Mouse (Mus musculus) left cerebral cortex, adult 11 months (tissue): ENCODE measurements around the gene Lman2.

Source experiments
- DNase-seq: peaks from one replicate; pipeline ENCODE4 v3.0.0; 2022; ENCODE audit warnings: low spot score

Lman2 gene

DNA sequence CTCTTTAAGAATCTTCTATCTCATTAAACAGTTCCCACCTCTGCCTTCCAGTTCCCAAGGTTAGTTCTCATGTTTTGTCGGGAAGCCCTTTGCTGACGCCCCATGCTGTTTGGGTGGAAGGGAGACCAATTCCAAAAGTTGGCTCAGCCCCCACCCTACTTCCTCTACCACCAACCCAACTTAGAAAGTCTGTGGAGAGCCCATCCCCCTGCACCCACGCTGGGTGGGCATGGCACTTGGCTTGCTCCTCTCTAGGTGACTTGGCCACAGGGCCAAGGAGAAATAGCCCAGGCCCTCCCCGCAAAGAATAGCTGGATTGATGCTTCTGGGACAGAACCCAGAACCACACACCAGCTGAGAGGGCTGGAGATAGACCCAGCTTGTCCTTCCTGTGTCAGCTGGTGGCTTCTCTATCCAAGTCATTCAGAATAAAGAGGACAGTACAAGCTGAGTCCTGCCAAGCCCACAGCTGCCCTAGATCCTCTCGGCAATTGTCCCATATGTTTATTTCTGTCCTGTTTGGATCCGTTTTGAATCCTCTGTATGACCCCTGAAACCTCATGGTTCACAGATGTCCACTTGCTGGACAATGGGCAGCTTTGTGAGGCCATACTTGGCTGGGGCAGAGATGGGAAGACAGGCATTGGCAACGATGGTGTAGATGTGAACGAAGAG is 8.6 kb upstream of the Lman2 start:
- DNase-seq = peak; percentile 59

DNA sequence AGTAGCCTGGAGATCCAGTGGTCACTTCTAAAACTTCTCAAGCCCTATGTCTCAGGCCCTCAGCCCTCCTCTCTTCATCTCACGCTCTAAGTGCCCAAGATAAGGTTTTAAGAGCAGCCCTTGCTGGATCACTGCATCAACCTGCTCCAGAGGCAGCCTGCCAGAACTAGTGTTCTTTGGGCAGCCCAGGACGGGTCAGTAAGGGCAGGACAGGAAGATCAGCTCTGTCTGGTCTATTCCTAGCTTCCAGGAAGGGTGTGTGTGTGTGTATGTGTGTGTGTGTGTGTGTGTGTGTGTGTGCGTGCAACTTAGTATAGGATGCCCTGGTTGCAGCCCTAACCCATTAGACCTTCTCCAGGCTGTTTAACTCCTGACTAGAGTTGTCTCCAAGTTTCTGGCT is 7.7 kb upstream of the Lman2 start:
- DNase-seq = no peak

DNA sequence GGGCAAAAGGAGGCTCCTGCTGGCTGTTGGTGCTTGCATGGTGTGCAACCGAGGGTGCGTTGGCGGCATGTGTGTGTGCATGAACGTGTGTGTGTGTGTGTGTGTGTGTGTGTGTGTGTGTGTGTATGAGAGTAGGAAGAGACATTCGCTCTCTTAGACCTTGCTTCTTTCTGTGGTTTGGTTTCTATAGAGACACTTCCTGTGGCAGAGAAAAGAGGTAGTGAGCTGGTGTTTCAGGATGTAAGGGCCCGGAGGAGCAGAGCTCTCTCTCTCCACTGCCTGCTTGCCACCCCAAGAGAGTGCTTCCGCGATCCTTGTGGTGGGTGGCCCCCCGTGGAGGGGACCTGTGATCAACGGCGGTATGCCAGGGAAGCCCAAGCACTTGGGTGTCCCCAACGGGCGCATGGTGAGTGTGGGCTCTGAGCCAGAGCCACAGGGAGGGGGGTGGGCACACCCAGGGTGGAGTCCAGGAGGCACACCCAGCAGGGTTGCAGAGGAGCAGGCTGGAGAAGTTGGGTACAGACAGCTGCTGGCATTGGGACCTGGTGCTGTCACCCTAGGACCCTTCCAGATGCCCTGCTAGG is 7.0 kb upstream of the Lman2 start, which contains the start of gene Rgs14:
Rgs14 (plus strand) TSS at position 202 of the 584 bp plus-strand sequence.
- DNase-seq = peak; percentile 51

DNA sequence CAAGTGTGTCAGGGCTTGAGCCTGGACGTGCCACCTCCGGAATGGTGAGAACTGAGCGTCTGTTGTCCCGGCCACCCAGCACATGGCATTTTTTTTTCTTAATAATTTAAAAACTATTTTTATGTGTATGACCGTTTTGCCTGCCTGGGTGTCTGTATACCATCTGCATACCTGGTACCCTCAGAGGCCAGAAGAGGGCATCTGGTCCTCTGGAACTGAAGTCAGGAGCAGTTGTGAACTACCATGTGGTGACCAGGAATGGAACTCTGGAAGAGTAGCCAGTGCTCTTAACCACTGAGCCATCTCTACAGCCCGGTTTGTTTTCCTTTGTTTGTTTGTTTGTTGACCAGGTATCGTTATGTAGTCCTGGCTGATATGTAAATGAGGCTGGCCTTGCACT is 5.8 kb upstream of the Lman2 start:
- no peak for DNase-seq

DNA sequence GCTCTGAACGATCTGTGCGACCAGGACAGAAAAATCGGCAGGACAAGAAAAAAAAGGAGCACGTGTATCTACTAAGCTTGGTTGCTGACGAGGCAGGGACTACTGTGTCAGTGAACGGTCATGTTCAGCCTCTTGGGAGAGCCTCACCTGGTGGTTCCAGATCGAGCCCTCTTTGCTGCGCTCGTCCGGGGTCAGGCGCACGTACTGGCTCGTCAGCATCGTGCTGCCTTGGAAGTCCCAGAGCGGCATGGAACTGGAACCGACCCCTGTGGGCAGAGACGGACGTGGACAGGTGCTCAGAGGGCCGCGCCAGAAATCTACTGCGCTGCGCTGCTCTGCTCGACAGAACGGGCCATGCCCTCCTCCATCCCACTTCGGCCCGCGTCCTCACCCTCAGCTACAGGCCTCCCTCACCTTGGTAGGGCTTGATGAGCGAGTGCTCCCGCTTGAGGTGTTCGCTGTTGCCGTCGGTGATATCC is 570 bp downstream of the Lman2 start:
- DNase-seq = no peak

DNA sequence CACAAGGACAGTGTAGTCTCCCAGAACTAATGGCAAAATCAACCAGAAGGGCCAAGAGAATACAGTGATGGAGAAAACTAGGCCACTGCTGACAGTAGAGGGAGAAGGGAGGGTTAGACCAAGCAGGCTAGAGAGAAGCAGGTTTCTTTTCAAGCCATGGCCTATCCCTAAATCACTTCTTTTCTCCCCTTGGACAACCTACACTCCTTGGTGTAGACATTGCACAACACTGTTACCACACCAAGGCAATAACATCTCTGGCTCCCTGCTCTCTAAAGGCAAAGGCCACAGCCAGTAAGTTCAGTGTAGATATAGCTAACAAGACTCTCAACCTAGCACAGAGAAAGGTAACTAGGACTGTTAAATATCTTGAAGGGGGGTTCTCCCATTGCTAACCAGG is 1.4 kb downstream of the Lman2 start:
- no peak for DNase-seq

DNA sequence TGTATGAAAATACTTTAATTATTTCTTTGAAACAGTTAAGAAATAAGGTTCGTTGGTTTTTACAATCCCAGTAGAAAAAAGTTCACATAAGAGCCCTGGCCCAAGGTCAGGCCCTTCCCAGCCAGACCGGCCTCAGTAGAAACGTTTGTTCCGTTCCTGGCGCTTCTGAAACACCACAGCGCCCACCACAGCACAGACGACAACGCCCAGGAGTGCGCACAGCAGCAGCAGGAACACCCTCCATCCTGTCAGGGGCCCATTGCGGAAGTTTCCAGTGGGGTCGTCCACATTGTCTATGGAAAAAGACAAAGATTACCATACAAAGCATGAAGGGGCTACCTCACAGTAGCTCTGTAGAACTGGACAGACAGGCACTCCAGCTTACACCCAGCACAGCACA is 15.8 kb downstream of the Lman2 start:
- no peak for DNase-seq

DNA sequence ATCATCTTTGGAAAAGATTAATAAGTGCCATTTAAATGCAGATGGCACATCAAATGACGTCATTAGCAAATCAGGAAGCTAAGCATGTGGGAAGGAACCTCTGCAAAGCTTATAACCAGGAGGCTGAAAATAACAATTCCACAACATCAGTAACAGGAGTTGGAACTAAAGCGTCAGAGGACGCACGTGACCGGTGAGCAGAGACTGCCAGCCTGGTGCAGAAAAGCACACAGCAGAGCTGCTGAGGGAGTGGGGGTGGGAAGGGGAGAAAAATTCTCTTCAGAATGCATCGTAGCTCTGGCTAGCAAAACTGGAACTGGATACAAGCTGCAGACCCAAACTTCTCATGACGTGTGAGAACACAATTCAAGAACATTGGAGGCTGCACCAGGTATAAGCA is 18.3 kb downstream of the Lman2 start:
- no peak for DNase-seq

DNA sequence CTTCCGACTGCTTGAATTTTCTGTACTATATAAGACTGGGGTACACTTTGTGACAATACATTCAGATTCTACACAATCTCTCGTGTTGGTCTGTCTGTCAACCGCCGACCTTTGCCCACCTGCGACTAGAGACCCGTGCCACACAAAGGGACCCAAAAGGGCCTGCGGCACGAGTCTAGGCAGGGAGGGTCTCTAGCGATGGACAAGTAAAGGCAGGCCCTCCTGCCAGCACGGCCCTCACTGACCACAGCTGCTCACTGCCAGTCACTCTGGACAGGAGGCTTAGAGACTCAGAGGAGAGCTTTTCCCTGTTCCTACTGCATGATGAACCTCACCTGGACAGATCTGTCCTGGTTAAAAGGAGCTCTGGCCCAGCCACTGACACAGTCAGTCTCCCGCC is 20.1 kb downstream of the Lman2 start:
- no peak for DNase-seq

DNA sequence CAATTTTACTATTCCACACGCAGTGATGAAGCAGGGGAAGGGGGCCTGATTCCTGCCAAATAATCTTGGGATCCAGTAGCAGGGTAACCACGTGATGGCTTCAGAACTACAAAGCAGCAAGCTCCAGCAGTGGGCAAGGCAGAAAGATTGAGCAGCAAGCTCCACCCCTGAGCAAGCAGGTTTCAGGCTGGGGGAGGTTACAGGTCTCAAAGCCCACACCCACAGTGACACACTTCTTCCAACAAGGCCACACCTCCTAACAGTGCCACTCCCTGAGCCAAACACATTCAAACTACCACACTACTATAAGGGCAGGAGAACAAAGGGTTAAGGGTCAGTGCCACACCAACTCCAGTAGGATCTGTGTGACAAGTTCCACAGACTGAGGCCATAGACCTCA is 23.3 kb downstream of the Lman2 start:
- DNase-seq = no peak

DNA sequence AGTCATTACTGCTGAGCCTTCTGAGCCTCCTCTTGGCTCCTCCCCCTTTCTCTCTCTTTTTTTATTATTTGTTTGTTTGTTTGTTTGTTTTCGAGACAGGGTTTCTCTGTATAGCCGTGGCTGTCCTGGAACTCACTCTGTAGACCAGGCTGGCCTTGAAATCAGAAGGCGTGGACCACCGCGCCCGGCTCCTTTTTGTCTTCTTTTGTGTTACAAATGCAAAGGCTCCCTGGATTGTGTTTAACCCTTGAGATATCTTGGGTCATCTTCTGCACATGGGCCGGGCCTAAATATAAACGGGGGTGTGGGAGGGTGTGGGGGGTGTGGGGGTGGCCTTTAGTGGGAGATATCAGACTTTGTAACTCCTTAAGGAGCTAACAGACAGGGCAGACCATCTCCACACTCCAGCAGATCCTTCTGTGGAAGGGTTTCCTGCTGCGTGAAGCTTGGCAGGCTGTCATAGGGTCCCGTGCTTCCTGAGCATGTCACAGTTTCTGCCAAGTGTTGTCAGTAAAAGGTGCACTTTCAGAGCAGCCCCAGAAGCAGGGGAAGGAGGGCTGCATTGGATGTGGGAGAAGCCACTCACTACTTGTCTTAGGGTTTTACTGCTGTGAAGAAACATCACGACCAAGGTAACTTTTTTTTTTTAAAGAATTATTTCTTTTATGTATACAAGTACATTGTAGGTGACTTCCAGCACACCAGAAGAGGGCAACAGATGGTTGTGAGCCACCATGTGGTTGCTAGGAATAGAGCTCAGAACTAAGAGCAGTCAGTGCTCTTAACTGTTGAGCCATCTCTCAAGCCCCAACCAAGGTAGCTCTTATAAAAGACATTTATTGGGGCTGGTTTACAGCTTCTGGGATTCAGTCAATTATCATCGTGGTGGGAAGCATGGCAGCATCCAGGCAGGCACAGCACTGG is 24.2 kb downstream of the Lman2 start:
- no peak for DNase-seq

DNA sequence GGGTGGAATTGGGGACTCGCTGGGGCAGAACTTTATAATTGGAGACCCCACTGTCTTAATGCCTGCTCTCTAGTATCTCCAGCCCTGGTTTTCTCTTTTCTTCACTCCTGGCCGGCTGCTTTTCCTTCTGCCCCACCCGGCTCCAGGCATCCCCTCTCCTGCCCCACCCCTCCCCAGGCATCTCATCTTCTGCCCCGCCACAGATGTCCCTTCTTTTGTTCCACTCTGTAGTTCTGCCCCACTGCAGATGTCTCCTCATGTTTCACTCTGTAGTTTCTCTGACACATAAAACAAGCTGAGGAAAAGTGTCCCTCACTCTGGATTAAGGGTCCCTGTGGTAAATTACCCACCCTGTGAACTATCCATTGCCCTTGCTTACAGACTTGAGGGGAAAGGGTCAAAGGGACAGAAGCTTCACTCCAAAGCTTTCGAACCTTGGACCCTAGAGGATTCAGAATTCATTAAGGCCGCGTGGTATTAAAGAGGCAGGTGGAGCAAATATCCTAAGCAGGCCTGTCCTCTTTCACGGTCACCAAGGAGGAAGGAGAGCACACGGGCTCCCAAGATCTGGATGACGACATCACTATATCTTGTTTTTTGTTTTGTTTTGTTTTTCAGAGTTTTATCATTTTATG is 25.1 kb downstream of the Lman2 start:
- DNase-seq = no peak

DNA sequence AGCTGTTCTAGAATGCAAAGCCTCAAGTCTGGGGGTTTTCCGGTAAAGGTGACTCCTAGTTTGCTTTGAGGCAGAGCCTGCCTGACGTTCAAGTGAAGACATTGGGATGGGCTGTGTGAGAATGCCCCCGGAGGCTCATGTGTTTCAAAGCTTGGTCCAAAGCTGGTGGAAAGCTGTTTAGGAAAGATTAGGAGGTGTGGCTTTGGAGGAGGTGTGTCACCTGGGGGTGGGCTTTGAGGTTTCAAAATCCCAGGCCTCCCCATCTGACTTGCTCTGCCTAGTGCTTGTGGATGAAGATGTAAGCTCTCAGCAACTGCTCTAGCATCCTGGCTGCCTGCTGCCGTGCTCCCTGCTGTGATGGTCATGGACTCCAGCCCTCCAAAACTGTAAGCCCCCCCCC is 26.9 kb downstream of the Lman2 start:
- no peak for DNase-seq

DNA sequence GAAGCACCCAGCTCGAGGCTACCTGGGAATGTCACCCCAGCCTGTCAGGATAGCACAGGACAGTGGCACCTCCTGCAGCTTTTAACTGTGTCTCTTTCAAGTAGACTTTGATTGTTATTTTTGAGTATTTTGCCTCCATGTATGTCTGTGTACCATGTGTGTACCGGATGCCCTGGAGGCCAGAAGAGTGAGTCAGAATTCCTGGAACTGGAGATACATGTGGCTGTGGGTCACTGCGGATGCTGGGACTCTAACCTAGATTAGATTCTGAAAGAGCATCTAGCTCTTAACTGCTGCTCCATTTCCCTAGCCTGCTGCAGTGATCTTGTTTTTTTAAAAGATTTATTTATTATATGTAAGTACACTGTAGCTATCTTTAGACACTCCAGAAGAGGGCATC is 30.3 kb downstream of the Lman2 start:
- no peak for DNase-seq

DNA sequence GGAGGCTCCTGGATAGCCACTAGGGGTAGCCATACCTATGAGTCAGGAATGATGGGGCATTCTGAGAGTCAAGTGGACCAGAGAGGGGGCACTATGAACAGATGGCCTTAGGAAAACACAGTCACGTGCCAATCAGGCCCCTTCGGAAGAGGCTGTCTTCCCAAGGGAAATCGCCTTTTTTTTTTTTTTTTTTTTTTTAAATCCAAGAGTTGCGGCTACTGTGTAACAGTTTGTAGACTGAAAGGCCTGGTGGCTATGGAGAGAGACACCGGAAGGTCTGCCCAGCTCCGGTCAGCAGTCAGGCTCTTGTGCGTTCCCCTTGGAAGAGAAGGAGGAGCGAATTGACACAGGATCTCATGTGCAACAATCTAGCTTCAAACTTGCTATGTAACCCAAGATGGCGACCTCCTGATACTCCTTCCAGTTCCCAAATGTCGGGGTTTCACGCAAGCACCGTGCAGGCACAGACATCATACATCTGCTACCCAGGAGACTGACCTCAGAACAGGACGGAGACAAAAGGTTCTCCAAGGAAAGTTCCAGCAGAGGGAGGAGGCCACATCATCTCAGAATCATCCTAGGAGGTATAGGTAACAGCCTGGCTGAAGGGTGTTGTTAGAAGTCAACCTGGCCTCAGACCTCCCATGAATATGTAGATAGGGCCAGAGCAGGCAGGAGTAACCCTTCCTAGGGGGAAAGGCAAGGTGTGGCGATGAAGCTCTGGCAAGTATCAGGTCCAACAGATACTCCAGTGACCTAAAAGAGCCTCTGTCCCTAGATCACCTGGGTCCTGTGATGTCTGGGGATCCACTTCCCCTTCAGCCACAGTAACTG is 31.8 kb downstream of the Lman2 start:
- no peak for DNase-seq

DNA sequence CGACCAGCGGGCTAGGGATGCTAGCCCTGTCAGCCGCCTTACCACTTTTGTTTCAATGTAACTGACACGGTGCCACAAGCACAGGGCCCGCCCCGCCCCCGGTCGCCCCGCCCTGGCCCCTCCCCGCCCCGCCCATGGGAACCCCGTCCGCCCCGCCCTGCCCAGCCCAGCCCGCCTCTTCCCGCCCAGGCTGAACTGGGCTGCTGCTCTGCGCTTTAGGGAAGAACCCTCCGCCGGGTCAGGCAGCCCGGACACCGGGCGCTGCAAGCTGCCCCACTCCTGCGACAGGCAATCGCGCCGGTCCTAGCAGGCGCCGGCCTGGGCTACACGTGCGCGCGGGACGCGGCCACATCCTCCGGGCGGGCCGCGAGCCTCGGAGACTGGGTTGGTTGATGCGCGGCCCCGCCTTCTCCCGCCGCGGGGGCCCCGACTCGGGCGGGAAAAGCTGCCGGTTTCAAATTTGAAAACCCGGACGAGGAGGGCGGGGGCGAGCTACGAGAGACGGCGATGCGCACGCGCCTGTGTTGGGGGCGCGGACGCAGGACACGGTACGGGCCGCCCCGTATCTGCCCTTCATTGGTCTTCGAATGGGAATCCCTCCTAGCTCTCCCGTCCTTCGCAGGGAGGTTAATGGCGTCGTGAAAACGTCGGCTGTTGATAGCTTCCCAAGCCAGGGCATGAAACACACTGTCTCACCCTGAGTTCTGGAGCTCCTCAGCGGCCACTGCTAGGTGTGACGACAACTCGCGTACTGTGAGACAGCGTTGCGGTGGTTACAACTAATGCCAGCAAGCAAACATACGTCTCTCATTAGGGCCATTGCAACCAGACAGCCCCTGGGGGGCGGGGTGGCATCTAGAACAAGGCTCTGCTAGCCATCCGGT is 32.7 kb downstream of the Lman2 start, which contains the start of gene Mxd3:
Mxd3 (minus strand) TSS at position 141 of the 884 bp plus-strand sequence.
- no peak for DNase-seq

DNA sequence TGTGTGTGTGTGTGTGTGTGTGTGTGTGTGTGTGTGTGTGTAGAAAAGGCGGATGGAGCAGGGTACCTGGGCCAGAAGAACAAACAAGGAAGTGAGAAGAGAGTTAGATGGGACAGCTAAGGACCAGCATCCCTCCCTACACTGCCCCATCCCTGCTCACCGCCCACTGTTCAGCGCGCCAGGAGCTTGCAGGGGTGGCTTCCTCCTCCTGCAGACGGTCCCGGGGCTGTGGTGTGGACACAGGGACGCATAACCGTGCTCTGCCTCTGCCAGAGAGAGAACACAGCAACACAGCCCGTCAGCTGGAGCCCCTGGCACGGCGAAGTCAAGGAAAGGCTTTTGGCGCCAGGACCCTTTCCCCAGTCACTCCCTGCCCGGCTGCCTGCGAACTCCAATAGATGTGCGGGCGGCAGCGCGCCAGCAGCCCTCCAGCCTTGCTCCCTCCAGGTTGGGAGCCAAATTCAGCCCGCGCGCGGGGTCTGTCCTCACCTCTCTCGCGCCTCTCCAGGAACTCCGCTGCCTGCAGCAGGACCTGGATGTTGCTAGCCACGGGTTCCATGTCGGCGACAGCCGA is 33.4 kb downstream of the Lman2 start:
- no peak for DNase-seq

DNA sequence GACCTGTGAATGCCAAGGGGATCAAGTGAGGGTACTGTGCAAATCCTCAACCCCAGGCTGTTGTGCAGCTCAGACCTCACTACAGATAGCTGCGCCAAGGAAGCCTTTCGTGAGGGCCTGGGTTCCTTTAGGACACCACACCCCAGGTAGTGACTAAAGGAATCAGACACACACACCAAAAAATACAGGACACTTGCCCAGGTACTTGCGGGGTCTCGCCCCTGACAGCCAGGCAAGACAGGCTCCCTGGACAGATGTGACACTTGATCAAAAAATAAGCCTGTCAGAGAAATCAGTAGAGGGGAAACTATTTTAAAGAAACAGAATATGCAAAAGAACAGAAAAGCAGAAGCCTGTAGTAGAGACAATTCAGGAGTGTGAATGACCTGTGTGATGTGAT is 33.9 kb downstream of the Lman2 start:
- DNase-seq = no peak

DNA sequence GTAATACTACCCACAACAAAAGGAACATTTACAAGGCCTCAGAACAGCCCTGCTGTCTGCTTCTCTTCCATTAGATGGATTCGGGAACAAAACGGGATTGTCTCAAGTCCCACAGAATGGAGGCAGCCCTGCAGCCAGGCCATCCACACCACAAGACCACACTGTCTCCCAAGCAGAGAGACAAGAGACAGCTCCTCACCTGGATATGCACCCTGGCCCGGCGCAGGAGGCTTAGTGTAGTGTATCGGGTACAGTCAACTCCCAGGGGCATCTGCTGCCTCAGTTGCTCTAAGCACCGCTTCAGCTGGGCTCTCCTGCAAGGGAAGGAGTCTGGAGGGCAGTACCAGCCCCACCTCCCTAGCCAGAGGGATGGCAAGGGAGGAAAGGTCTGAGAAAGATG is 34.4 kb downstream of the Lman2 start:
- no peak for DNase-seq

DNA sequence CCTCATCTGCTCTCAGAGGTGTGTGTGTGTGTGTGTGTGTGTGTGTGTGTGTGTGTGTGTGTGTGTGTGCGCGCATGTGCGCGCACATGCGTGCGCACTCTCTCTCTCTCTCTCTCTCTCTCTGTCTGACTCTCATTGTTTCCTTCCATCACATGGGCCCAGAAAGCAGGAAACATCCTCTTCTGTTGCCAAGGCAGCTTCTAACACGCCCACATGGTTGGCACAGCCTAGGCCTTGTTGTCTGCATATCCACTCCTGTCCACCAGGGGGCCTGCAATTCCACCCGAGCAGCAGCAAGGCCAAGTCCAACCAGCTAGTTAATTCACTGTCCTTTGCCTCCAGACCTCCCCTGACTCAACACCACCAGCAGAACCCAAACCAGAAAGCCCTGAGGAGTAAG is 35.0 kb downstream of the Lman2 start:
- DNase-seq = peak; percentile 93
